8 mouse cellular contexts compared by ENCODE assay signal in genomic region chr14:61172548-61173158, GRCm38 (mm10). TPM values are rescaled to one million over a fixed set of nuclear protein-coding genes. Genes with fewer than 3 reads are reported as not detected.
A peak's percentile ranks its signal among the peaks of the same experiment; 100 is the strongest.
DNase-seq lines count a peak whose midpoint lies in the region; ATAC-seq and TF ChIP-seq lines count a peak whose summit lies in the region.

No protein-coding gene starts in this region.

- no peaks in the 10 kb centered on the region for H3K27me3 ChIP-seq in hindbrain, postnatal 0 days (ENCODE audit: insufficient read depth, low read length)
- H3K27me3 ChIP-seq in megakaryocyte, embryonic 14.5 days (replicated peaks): no peaks in the 10 kb centered on the region

- H3K4me3 ChIP-seq in gastrocnemius, adult 2 months: peak overlapping the region; percentile 92
- peak overlapping the region; percentile 88 for H3K4me3 ChIP-seq in hindbrain, postnatal 0 days (ENCODE audit: low read length)
- peak overlapping the region; percentile 77 for H3K4me3 ChIP-seq in left cerebral cortex, adult 2 months
- H3K4me3 ChIP-seq in megakaryocyte, embryonic 14.5 days (replicated peaks): peak overlapping the region; percentile 99

- DNase-seq in WW6 (ENCODE audit: low read depth, low spot score): peak; percentile 99
- DNase-seq in cerebellum, postnatal 4 days (ENCODE audit: low spot score in 2 of 2): peak; percentile 93 to 97
- peak; percentile 99 for DNase-seq in gastrocnemius, adult 2 months
- peak; percentile 98 for DNase-seq in hindbrain, postnatal 0 days (ENCODE audit: low spot score)
- DNase-seq in left cerebral cortex, adult 2 months (ENCODE audit: extremely low spot score in 1 of 2, low spot score in 2 of 2): peak; percentile 98 to 99
- peak; percentile 98 to 99 for DNase-seq in right cerebral cortex, postnatal 10 days (ENCODE audit: low spot score in 2 of 2)
- peak; percentile 95 for DNase-seq in urinary bladder, postnatal 25 days (ENCODE audit: low spot score)

- TF ChIP-seq CTCF in gastrocnemius, adult 2 months (IDR thresholded peaks at IDR 0.05): no peak
- TF ChIP-seq CTCF in hindbrain, postnatal 0 days (IDR thresholded peaks at IDR 0.05; ENCODE audit: low read depth): no peak
- TF ChIP-seq CTCF in left cerebral cortex, adult 2 months (IDR thresholded peaks at IDR 0.05): no peak

- H3K36me3 ChIP-seq in hindbrain, postnatal 0 days (ENCODE audit: insufficient read depth, low read length): no peaks in the 10 kb centered on the region; the same call in 1 of the 2 replicates
- H3K36me3 ChIP-seq in megakaryocyte, embryonic 14.5 days (replicated peaks; ENCODE audit: low read length): peaks cover 32% of the 10 kb centered on the region

- H3K4me2 ChIP-seq in hindbrain, postnatal 0 days (ENCODE audit: low read depth, low read length): peak overlapping the region; percentile 77

- peaks cover 7% of the 10 kb centered on the region for H3K4me1 ChIP-seq in hindbrain, postnatal 0 days (ENCODE audit: insufficient read depth, low read length)
- H3K4me1 ChIP-seq in megakaryocyte, embryonic 14.5 days: peaks cover 64% of the 10 kb centered on the region

- intact Hi-C loops in gastrocnemius, adult 2 months (cut with DNase I): loop anchor here (2.0 to 10.0 kb wide), 2 partner anchors 36 to 272 kb away; no protein-coding TSS in a partner anchor
- intact Hi-C loops in left cerebral cortex, adult 2 months (cut with DNase I): no loop called here

- H3K27ac ChIP-seq in gastrocnemius, adult 2 months: peak overlapping the region; percentile 94
- H3K27ac ChIP-seq in hindbrain, postnatal 0 days: peak overlapping the region; percentile 96
- H3K27ac ChIP-seq in left cerebral cortex, adult 2 months: peak overlapping the region; percentile 96

- ATAC-seq in hindbrain, postnatal 0 days: peak; percentile 98

- H3K9ac ChIP-seq in hindbrain, postnatal 0 days (replicated peaks; ENCODE audit: low read length): peak overlapping the region; percentile 85

- WGBS in hindbrain, postnatal 0 days: 0% methylated on average over 41 of the region's 52 CpGs

- H3K9me3 ChIP-seq in hindbrain, postnatal 0 days (ENCODE audit: low read length): no peaks in the 10 kb centered on the region
- no peaks in the 10 kb centered on the region for H3K9me3 ChIP-seq in megakaryocyte, embryonic 14.5 days

RNA-seq across cellular contexts. Expression of gene Sacs, which starts 34.4 kb away (rescaled TPM):
- 10 to 100 TPM in 1 of 2 experiments, 1 to 10 TPM in 1; 8.3 to 17.9 TPM for total RNA-seq in gastrocnemius, adult 2 months (2021)
- total RNA-seq in hindbrain, postnatal 0 days (2014; rRNA removed): 37.1 and 37.7 TPM in 2 replicates
- polyA plus RNA-seq in hindbrain, postnatal 0 days (2015; fragmentation: Nextera tagmentation; extraction: Ambion mirVana): 6.6 and 7.2 TPM in 2 replicates
- total RNA-seq in left cerebral cortex, adult 2 months (2021): 10 to 100 TPM; 63.0 to 63.8 TPM
- polyA plus RNA-seq in megakaryocyte, embryonic 14.5 days (2012; ENCODE audit: insufficient read depth, low replicate concordance): 0.27 and 0.37 TPM in 2 replicates

Comparison
In these comparisons a context has a peak if more than half of its experiments do, and no peak if none do; other contexts are left out.
1. Peak in every context shown above with its lines: DNase-seq, ATAC-seq, H3K4me3 ChIP-seq and H3K27ac ChIP-seq.